Mouse (Mus musculus): ENCODE data around the gene Il20ra. TPM values are rescaled to one million over a fixed set of nuclear protein-coding genes. Genes with fewer than 3 reads are reported as not detected.
"Not testable (repeated sequence)": the region's sequence is repeated elsewhere in the genome, so short reads cannot be mapped to it uniquely, and the experiment has no call there.

Il20ra gene
- polyA plus RNA-seq, 1 experiment, result not detected

GRCm38 (mm10) chr10:19699331-19699730 lies 13.0 kb upstream of the Il20ra start:
- H3K27ac ChIP-seq (ENCODE audit: insufficient read depth, low read depth, low read length), result no peak overlapping the region
- H3K4me3 ChIP-seq (ENCODE audit: insufficient read depth, low read depth, low read length), result no peak overlapping the region
- TF ChIP-seq POLR2A (IDR thresholded peaks at IDR 0.05; ENCODE audit: insufficient read depth, low read depth, low read length) (no peak), CTCF (IDR thresholded peaks at IDR 0.05; ENCODE audit: insufficient read depth, low read depth, low read length) (no peak)
- H3K4me1 ChIP-seq (ENCODE audit: control insufficient read depth, insufficient read depth, low read length), result no peaks in the 10 kb centered on the region
- WGBS, result 25% methylated on average over 1 of the region's 1 CpGs

- no peaks in the 10 kb centered on the region for H3K4me1 ChIP-seq (ENCODE audit: control insufficient read depth, insufficient read depth, low read length)
- no peak overlapping the region for H3K27ac ChIP-seq (ENCODE audit: insufficient read depth, low read depth, low read length)
- 49% methylated on average over 8 of the region's 8 CpGs for WGBS
- H3K4me3 ChIP-seq (ENCODE audit: insufficient read depth, low read depth, low read length), result no peak overlapping the region
- TF ChIP-seq POLR2A (IDR thresholded peaks at IDR 0.05; ENCODE audit: insufficient read depth, low read depth, low read length) (no peak), CTCF (IDR thresholded peaks at IDR 0.05; ENCODE audit: insufficient read depth, low read depth, low read length) (no peak)
Observed at GRCm38 (mm10) chr10:19704445-19704844, 7.9 kb upstream of the Il20ra start.

- 73% methylated on average over 12 of the region's 12 CpGs for WGBS
- Histone ChIP-seq H3K4me3 (ENCODE audit: insufficient read depth, low read depth, low read length) (no peak overlapping the region), H3K4me1 (ENCODE audit: control insufficient read depth, insufficient read depth, low read length) (peaks cover 5% of the 10 kb centered on the region; the same call in 1 of the 2 replicates), H3K27ac (ENCODE audit: insufficient read depth, low read depth, low read length) (no peak overlapping the region)
- no peak for TF ChIP-seq POLR2A (IDR thresholded peaks at IDR 0.05; ENCODE audit: insufficient read depth, low read depth, low read length)
- no peak for TF ChIP-seq CTCF (IDR thresholded peaks at IDR 0.05; ENCODE audit: insufficient read depth, low read depth, low read length)
Observed at GRCm38 (mm10) chr10:19707768-19708167, 4.6 kb upstream of the Il20ra start.

GRCm38 (mm10) chr10:19708277-19709070 lies 3.9 kb upstream of the Il20ra start:
- no peak for TF ChIP-seq POLR2A (IDR thresholded peaks at IDR 0.05; ENCODE audit: insufficient read depth, low read depth, low read length)
- TF ChIP-seq CTCF (IDR thresholded peaks at IDR 0.05; ENCODE audit: insufficient read depth, low read depth, low read length), result no peak
- 73% methylated on average over 12 of the region's 12 CpGs for WGBS
- no peak overlapping the region for H3K27ac ChIP-seq (ENCODE audit: insufficient read depth, low read depth, low read length)
- peaks cover 6% of the 10 kb centered on the region; the same call in 1 of the 2 replicates for H3K4me1 ChIP-seq (ENCODE audit: control insufficient read depth, insufficient read depth, low read length)
- no peak overlapping the region for H3K4me3 ChIP-seq (ENCODE audit: insufficient read depth, low read depth, low read length)

- Histone ChIP-seq H3K27ac (ENCODE audit: insufficient read depth, low read depth, low read length) (no peak overlapping the region), H3K4me1 (ENCODE audit: control insufficient read depth, insufficient read depth, low read length) (peaks cover 6% of the 10 kb centered on the region; the same call in 1 of the 2 replicates), H3K4me3 (ENCODE audit: insufficient read depth, low read depth, low read length) (no peak overlapping the region)
- TF ChIP-seq CTCF (IDR thresholded peaks at IDR 0.05; ENCODE audit: insufficient read depth, low read depth, low read length) (no peak), POLR2A (IDR thresholded peaks at IDR 0.05; ENCODE audit: insufficient read depth, low read depth, low read length) (no peak)
- 90% methylated on average over 3 of the region's 3 CpGs for WGBS
Observed at GRCm38 (mm10) chr10:19711020-19711419, 1.4 kb upstream of the Il20ra start.

GRCm38 (mm10) chr10:19711551-19712171 lies 709 bp upstream of the Il20ra start:
- H3K4me1 ChIP-seq (ENCODE audit: control insufficient read depth, insufficient read depth, low read length), result peaks cover 6% of the 10 kb centered on the region; the same call in 1 of the 2 replicates
- no peak overlapping the region for H3K27ac ChIP-seq (ENCODE audit: insufficient read depth, low read depth, low read length)
- H3K4me3 ChIP-seq (ENCODE audit: insufficient read depth, low read depth, low read length), result no peak overlapping the region
- 28% methylated on average over 7 of the region's 7 CpGs for WGBS
- TF ChIP-seq POLR2A (IDR thresholded peaks at IDR 0.05; ENCODE audit: insufficient read depth, low read depth, low read length) (no peak), CTCF (IDR thresholded peaks at IDR 0.05; ENCODE audit: insufficient read depth, low read depth, low read length) (no peak)

- no peak overlapping the region for H3K27ac ChIP-seq (ENCODE audit: insufficient read depth, low read depth, low read length)
- WGBS, result 77% methylated on average over 3 of the region's 3 CpGs
- no peaks in the 10 kb centered on the region for H3K4me1 ChIP-seq (ENCODE audit: control insufficient read depth, insufficient read depth, low read length)
- TF ChIP-seq CTCF (IDR thresholded peaks at IDR 0.05; ENCODE audit: insufficient read depth, low read depth, low read length), result no peak
- TF ChIP-seq POLR2A (IDR thresholded peaks at IDR 0.05; ENCODE audit: insufficient read depth, low read depth, low read length), result no peak
- H3K4me3 ChIP-seq (ENCODE audit: insufficient read depth, low read depth, low read length), result no peak overlapping the region
Observed at GRCm38 (mm10) chr10:19718627-19719026, 6.3 kb downstream of the Il20ra start.

GRCm38 (mm10) chr10:19722320-19722719 lies 9.9 kb downstream of the Il20ra start:
- Histone ChIP-seq H3K27ac (ENCODE audit: insufficient read depth, low read depth, low read length) (no peak overlapping the region), H3K4me3 (ENCODE audit: insufficient read depth, low read depth, low read length) (no peak overlapping the region), H3K4me1 (ENCODE audit: control insufficient read depth, insufficient read depth, low read length) (no peaks in the 10 kb centered on the region)
- TF ChIP-seq POLR2A (IDR thresholded peaks at IDR 0.05; ENCODE audit: insufficient read depth, low read depth, low read length) (no peak), CTCF (IDR thresholded peaks at IDR 0.05; ENCODE audit: insufficient read depth, low read depth, low read length) (no peak)
- 35% methylated on average over 3 of the region's 3 CpGs for WGBS

- TF ChIP-seq CTCF (IDR thresholded peaks at IDR 0.05; ENCODE audit: insufficient read depth, low read depth, low read length), result no peak
- TF ChIP-seq POLR2A (IDR thresholded peaks at IDR 0.05; ENCODE audit: insufficient read depth, low read depth, low read length), result no peak
- WGBS, result 93% methylated on average over 11 of the region's 11 CpGs
- no peak overlapping the region for H3K27ac ChIP-seq (ENCODE audit: insufficient read depth, low read depth, low read length)
- no peak overlapping the region for H3K4me3 ChIP-seq (ENCODE audit: insufficient read depth, low read depth, low read length)
- no peaks in the 10 kb centered on the region for H3K4me1 ChIP-seq (ENCODE audit: control insufficient read depth, insufficient read depth, low read length)
Observed at GRCm38 (mm10) chr10:19724158-19724832, 11.9 kb downstream of the Il20ra start.

- H3K4me3 ChIP-seq (ENCODE audit: insufficient read depth, low read depth, low read length); H3K4me1 ChIP-seq (ENCODE audit: control insufficient read depth, insufficient read depth, low read length); H3K27ac ChIP-seq (ENCODE audit: insufficient read depth, low read depth, low read length): not testable (repeated sequence)
- 91% methylated on average over 2 of the region's 2 CpGs for WGBS
Observed at GRCm38 (mm10) chr10:19738442-19738841, 26.1 kb downstream of the Il20ra start.
